Mouse (Mus musculus) cerebellum, adult 2 months (tissue): ENCODE measurements around the gene Bcl7c. TPM values are rescaled to one million over a fixed set of nuclear protein-coding genes. Genes with fewer than 3 reads are reported as not detected.

Source experiments
- DNase-seq, 2 experiments: peaks; one replicate each; pipeline ENCODE4 v3.0.0; 2021
- H3K27ac ChIP-seq: fragments of 200-500 bp; 2 replicates; pipeline ENCODE4 v1.5.1; 2012; ENCODE audit warnings: low read length, control low read depth, inconsistent platforms; ENCODE audit not compliant: insufficient read depth
- H3K27me3 ChIP-seq: fragments of 200-500 bp; 2 replicates; pipeline ENCODE4 v1.6.1; 2012; ENCODE audit warnings: inconsistent platforms, mild to moderate bottlenecking, low read length, moderate library complexity; ENCODE audit not compliant: control insufficient read depth, insufficient read depth
- H3K4me1 ChIP-seq: fragments of 200-500 bp; 2 replicates; pipeline ENCODE4 v1.6.1; 2011; ENCODE audit warnings: low read length; ENCODE audit not compliant: control insufficient read depth, insufficient read depth
- H3K4me3 ChIP-seq: fragments of 200-500 bp; replicated peaks from 2 replicates; pipeline ENCODE3; 2011; ENCODE audit warnings: mild to moderate bottlenecking, low read depth, low read length, control low read depth; ENCODE audit not compliant: insufficient read depth
- CTCF ChIP-seq: fragments of 200-500 bp; IDR thresholded peaks from 2 replicates; pipeline ENCODE4 v1.5.1; 2011; ENCODE audit warnings: low read depth, mild to moderate bottlenecking, control low read depth, low read length, moderate library complexity, borderline replicate concordance; ENCODE audit not compliant: insufficient read depth
- POLR2A ChIP-seq: fragments of 200-500 bp; IDR thresholded peaks from 2 replicates; pipeline ENCODE4 v1.6.1; 2011; ENCODE audit warnings: low read length, control low read depth, borderline replicate concordance; ENCODE audit not compliant: insufficient read depth
- WGBS: fragments of 180-500 bp; shearing (Covaris S2); methylation state at CpG from one replicate; pipeline ENCODE4 v1.1.7; 2018; 5-methylcytosine and 5-hydroxymethylcytosine counted together
- polyA plus RNA-seq: library from polyadenylated mRNA; depleted of rRNA; stranded (reverse); fragments of >200 nt; gene quantifications from 2 replicates; pipeline ENCODE4 v1.2.3, GENCODE M21; 2012

Gene Bcl7c
- polyA plus RNA-seq, 1 experiment = 33.3 TPM

GRCm38 (mm10) chr7:127712461-127713385 is 4.0 kb upstream of the Bcl7c start, which contains the start of gene Ctf1:
Gene Ctf1 (plus strand): TSS chr7:127712736.
- H3K4me3 ChIP-seq = peak within 1 kb of the TSS; percentile 19
- H3K27ac ChIP-seq = no peak within 1 kb of the TSS
- no peaks in the 10 kb centered on the region for H3K27me3 ChIP-seq
- peaks cover 3% of the 10 kb centered on the region; the same call in 1 of the 2 replicates for H3K4me1 ChIP-seq
- WGBS = 7% methylated on average over 28 of the region's 28 CpGs
- TF ChIP-seq CTCF (no peak), POLR2A (no peak)
- peak; percentile 76 to 82 for DNase-seq

- H3K27me3 ChIP-seq = no peaks in the 10 kb centered on the region
- TF ChIP-seq CTCF = no peak
- no peak for TF ChIP-seq POLR2A
- H3K4me1 ChIP-seq = peaks cover 11% of the 10 kb centered on the region; the same call in 1 of the 2 replicates
- DNase-seq = no peak
- H3K4me3 ChIP-seq = no peak overlapping the region
- no peak overlapping the region for H3K27ac ChIP-seq
- WGBS = 73% methylated on average over 3 of the region's 3 CpGs
These were observed 2.7 kb upstream of the Bcl7c start for GRCm38 (mm10) chr7:127711456-127711855.

- TF ChIP-seq POLR2A (no peak), CTCF (no peak)
- WGBS = 92% methylated on average over 3 of the region's 3 CpGs
- no peak overlapping the region for H3K4me3 ChIP-seq
- H3K4me1 ChIP-seq = peaks cover 15% of the 10 kb centered on the region; the same call in 1 of the 2 replicates
- no peak for DNase-seq
- no peak overlapping the region for H3K27ac ChIP-seq
- no peaks in the 10 kb centered on the region for H3K27me3 ChIP-seq
These were observed 2.3 kb upstream of the Bcl7c start for GRCm38 (mm10) chr7:127711031-127711430.

GRCm38 (mm10) chr7:127709261-127709979 is 687 bp upstream of the Bcl7c start:
- WGBS = 70% methylated on average over 5 of the region's 5 CpGs
- Histone ChIP-seq H3K27ac (no peak overlapping the region), H3K27me3 (no peaks in the 10 kb centered on the region), H3K4me1 (peaks cover 28% of the 10 kb centered on the region), H3K4me3 (peak overlapping the region; percentile 76)
- no peak for DNase-seq
- TF ChIP-seq POLR2A = no peak
- no peak for TF ChIP-seq CTCF

- 0% methylated on average over 5 of the region's 5 CpGs for WGBS
- TF ChIP-seq POLR2A (no peak), CTCF (no peak)
These were observed 851 bp downstream of the Bcl7c start for GRCm38 (mm10) chr7:127707957-127708206.

GRCm38 (mm10) chr7:127707045-127707956 is 1.4 kb downstream of the Bcl7c start:
- Histone ChIP-seq H3K27me3 (no peaks in the 10 kb centered on the region), H3K4me3 (peak overlapping the region; percentile 76), H3K4me1 (peaks cover 43% of the 10 kb centered on the region), H3K27ac (peak overlapping the region; percentile 66)
- 34% methylated on average over 22 of the region's 22 CpGs for WGBS
- TF ChIP-seq POLR2A (no peak), CTCF (no peak)
- peak in 1 of 2 experiments; percentile 38 for DNase-seq

More at GRCm38 (mm10) chr7:127707957-127708206, 851 bp downstream of the Bcl7c start:
- Histone ChIP-seq H3K4me3 (peak overlapping the region; percentile 76), H3K27me3 (no peaks in the 10 kb centered on the region), H3K4me1 (peaks cover 42% of the 10 kb centered on the region), H3K27ac (peak overlapping the region; percentile 66)
- DNase-seq = no peak

GRCm38 (mm10) chr7:127705706-127706105 is 3.0 kb downstream of the Bcl7c start:
- DNase-seq = peak; percentile 84 to 89
- Histone ChIP-seq H3K4me1 (peaks cover 43% of the 10 kb centered on the region), H3K27ac (peak overlapping the region; percentile 93), H3K27me3 (no peaks in the 10 kb centered on the region), H3K4me3 (peak overlapping the region; percentile 27)
- TF ChIP-seq POLR2A (no peak), CTCF (no peak)
- 14% methylated on average over 4 of the region's 4 CpGs for WGBS
